Mouse (Mus musculus): ENCODE measurements at regions not wholly inside any gene's neighbourhood (a gene's known extent, or its start where the extent isn't known, plus 50 kb on each side); places are given as distances from the start of the nearest gene placed in this dataset.

DNA sequence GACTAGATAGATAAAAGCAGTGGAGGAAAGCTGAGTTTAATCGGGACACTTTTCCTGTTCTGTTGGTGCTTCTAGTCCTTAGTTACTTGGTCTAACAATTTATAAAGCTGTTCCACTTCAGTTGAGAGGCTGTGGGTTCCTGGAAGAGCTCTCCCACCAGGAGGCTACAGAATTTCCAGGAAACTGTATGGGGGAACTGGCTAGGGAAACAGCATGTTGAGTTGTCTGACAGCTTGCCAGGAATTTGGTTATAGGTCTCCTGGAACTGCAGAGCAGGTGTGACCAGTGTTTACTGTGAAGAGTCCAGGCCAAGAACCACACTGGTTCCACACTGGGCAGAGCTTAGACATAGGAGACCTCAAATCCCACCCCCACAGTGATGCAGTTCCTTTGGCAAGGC lies 65.0 kb upstream of the Pik3cg start:
- H3K9me3 ChIP-seq = peaks cover 17% of the 10 kb centered on the region
- peaks cover 2% of the 10 kb centered on the region for H3K4me1 ChIP-seq
- H3K36me3 ChIP-seq (replicated peaks; ENCODE audit: low read length) = no peaks in the 10 kb centered on the region
- no peak overlapping the region for H3K4me3 ChIP-seq (replicated peaks)
- TF ChIP-seq FLI1 (IDR thresholded peaks at IDR 0.05; ENCODE audit: low read length) (no peak), GATA1 (IDR thresholded peaks at IDR 0.05; ENCODE audit: borderline replicate concordance, low read length) (no peak)
- no peaks in the 10 kb centered on the region for H3K27me3 ChIP-seq (replicated peaks)

DNA sequence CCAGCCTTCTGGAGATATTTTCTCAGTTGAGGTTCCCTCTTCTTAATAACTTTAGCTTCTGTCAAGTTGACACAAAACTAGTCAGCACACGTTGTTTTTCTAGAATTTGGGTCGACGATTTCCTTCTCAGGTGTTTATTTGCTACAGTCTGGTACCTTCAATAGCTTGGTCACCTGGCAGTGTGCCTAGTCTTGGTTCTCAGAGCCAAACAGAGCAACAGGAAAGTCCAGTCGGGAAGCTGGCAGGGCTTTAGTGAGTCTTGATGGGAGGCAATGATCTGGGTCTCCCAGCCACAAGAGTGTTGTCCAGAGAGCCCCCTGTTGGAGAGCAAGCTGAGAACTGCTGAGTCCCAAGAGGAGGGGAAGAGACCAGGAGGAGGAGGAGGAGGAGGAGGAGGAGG lies 71.4 kb upstream of the Pik3cg start:
- peaks cover 8% of the 10 kb centered on the region for H3K27me3 ChIP-seq (replicated peaks)
- TF ChIP-seq FLI1 (IDR thresholded peaks at IDR 0.05; ENCODE audit: low read length) (no peak), GATA1 (IDR thresholded peaks at IDR 0.05; ENCODE audit: borderline replicate concordance, low read length) (no peak)
- H3K9me3 ChIP-seq = no peaks in the 10 kb centered on the region
- H3K36me3 ChIP-seq (replicated peaks; ENCODE audit: low read length) = no peaks in the 10 kb centered on the region
- H3K4me1 ChIP-seq = peaks cover 19% of the 10 kb centered on the region
- no peak overlapping the region for H3K4me3 ChIP-seq (replicated peaks)

GRCm38 (mm10) chr12:32280309-32280708 lies 71.8 kb upstream of the Pik3cg start:
- TF ChIP-seq FLI1 (IDR thresholded peaks at IDR 0.05; ENCODE audit: low read length) (no peak), GATA1 (IDR thresholded peaks at IDR 0.05; ENCODE audit: borderline replicate concordance, low read length) (no peak)
- Histone ChIP-seq H3K27me3 (replicated peaks) (peaks cover 8% of the 10 kb centered on the region), H3K36me3 (replicated peaks; ENCODE audit: low read length) (no peaks in the 10 kb centered on the region)

DNA sequence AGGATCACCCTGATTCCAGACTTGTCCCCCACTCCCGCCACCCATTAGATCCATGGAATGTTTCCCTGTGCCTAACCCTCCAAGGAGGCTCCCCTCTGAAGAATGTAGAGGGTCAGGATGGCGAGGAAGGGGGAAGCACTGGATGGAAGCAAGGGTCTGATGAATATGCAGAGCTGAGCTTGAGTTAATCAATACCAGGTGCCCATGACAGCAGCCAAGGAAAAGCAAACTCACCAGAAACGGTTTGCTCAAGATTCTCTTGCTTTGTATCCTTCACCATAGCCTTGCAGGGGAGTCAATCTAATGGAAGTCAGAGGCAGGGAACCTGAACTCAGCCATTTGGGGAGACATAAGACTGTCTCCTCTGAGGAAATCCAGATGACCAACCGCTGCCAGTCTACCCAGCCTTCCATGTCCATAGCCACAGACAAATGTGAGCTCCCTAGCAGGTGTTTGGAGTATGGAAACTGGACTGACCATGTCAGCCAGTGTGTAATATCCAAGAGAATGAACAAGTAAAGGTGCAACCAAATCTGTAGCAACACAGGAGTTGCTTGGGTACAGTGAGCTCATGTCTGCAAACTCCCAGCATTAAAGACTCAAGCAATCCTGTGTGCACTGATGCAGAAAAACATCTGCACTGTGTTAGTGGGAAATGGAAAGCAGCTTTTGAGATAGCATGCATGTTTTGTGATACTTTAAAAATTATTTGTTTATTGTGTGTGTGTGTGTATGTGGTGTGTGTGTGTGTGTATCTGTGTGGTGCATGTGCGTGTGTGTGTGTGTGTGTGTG lies 74.1 kb upstream of the Pik3cg start:
- no peaks in the 10 kb centered on the region for H3K36me3 ChIP-seq (replicated peaks; ENCODE audit: low read length)
- no peak overlapping the region for H3K4me3 ChIP-seq (replicated peaks)
- peaks cover 8% of the 10 kb centered on the region for H3K27me3 ChIP-seq (replicated peaks)
- H3K9me3 ChIP-seq = no peaks in the 10 kb centered on the region
- H3K4me1 ChIP-seq = peaks cover 41% of the 10 kb centered on the region
- TF ChIP-seq GATA1 (IDR thresholded peaks at IDR 0.05; ENCODE audit: borderline replicate concordance, low read length) (no peak), FLI1 (IDR thresholded peaks at IDR 0.05; ENCODE audit: low read length) (no peak)

More at GRCm38 (mm10) chr12:32280309-32280708, 71.8 kb upstream of the Pik3cg start:
- Histone ChIP-seq H3K9me3 (no peaks in the 10 kb centered on the region), H3K4me1 (peaks cover 23% of the 10 kb centered on the region), H3K4me3 (replicated peaks) (no peak overlapping the region)

- Histone ChIP-seq H3K9me3 (no peaks in the 10 kb centered on the region), H3K36me3 (replicated peaks; ENCODE audit: low read length) (no peaks in the 10 kb centered on the region), H3K27me3 (replicated peaks) (peaks cover 8% of the 10 kb centered on the region), H3K4me3 (replicated peaks) (no peak overlapping the region), H3K4me1 (peaks cover 40% of the 10 kb centered on the region)
- TF ChIP-seq FLI1 (IDR thresholded peaks at IDR 0.05; ENCODE audit: low read length) (no peak), GATA1 (IDR thresholded peaks at IDR 0.05; ENCODE audit: borderline replicate concordance, low read length) (no peak)
Measured at GRCm38 (mm10) chr12:32285039-32285438, 76.6 kb upstream of the Pik3cg start.

- Histone ChIP-seq H3K27me3 (replicated peaks) (peaks cover 6% of the 10 kb centered on the region), H3K36me3 (replicated peaks; ENCODE audit: low read length) (no peaks in the 10 kb centered on the region), H3K4me1 (peaks cover 47% of the 10 kb centered on the region), H3K9me3 (no peaks in the 10 kb centered on the region), H3K4me3 (replicated peaks) (no peak overlapping the region)
- TF ChIP-seq FLI1 (IDR thresholded peaks at IDR 0.05; ENCODE audit: low read length) = no peak
- TF ChIP-seq GATA1 (IDR thresholded peaks at IDR 0.05; ENCODE audit: borderline replicate concordance, low read length) = no peak
Measured at GRCm38 (mm10) chr12:32286652-32287051, 78.2 kb upstream of the Pik3cg start.

DNA sequence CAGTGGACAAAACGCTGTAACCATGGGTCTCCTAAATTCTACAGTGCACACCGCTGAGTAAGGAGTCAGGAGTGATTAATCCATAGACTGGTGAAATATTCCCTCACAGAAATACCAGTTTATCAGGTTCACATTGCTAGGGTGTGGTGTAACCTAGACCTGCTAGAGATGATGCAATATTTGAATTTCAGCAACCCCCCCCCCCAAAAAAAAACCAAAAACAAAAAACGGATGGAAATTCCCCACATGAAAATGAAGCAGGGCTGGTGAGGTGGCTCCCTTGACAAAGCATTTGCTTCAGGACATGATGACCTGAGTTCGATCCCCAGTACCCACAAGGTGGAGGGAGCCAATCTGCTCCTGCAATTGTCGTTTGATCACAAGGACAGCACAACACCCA lies 82.7 kb upstream of the Pik3cg start:
- Histone ChIP-seq H3K4me3 (replicated peaks) (no peak overlapping the region), H3K4me1 (peaks cover 43% of the 10 kb centered on the region), H3K27me3 (replicated peaks) (no peaks in the 10 kb centered on the region), H3K9me3 (no peaks in the 10 kb centered on the region), H3K36me3 (replicated peaks; ENCODE audit: low read length) (no peaks in the 10 kb centered on the region)
- TF ChIP-seq FLI1 (IDR thresholded peaks at IDR 0.05; ENCODE audit: low read length) (no peak), GATA1 (IDR thresholded peaks at IDR 0.05; ENCODE audit: borderline replicate concordance, low read length) (no peak)

DNA sequence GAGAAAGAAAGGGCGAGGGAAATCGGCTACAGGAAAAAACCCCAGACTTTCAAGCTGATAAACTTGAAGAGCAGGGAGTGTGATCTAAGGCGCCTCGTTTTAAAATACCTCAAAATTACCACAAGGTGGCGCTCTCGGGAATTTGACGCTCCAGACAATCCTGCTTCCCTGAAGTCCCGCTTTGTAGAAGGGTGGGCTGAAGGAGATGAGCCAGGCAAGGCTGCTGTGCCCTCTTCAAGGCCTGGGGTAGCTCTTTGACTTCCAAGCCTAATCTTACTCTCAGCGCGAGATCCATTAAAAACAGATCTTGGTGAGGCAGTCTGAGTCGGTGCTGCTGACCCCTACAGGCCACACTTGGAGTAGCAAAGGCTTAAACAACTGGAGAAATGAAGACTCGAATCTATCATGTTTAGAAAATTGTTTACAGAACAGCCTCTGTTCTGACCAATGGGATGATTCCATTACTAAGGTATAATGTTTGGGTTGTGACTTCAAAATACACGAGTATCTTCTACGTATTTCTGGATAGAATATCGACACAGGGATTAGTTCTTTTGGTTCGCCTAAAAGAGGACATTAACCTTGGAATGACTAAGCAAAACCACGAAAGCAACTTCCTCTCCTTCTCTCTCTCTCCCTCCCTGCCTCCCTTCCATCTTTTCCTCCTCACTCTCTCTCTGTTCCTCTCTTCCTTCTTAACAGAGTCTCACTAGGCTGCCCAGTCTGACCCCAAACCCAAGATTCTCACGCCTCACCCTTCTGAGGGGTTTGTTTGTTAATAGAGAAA lies 83.7 kb upstream of the Pik3cg start:
- Histone ChIP-seq H3K36me3 (replicated peaks; ENCODE audit: low read length) (no peaks in the 10 kb centered on the region), H3K4me1 (peaks cover 35% of the 10 kb centered on the region), H3K9me3 (no peaks in the 10 kb centered on the region), H3K4me3 (replicated peaks) (peak overlapping the region; percentile 92), H3K27me3 (replicated peaks) (peaks cover 4% of the 10 kb centered on the region)
- TF ChIP-seq GATA1 (IDR thresholded peaks at IDR 0.05; ENCODE audit: borderline replicate concordance, low read length) (no peak), FLI1 (IDR thresholded peaks at IDR 0.05; ENCODE audit: low read length) (no peak)

DNA sequence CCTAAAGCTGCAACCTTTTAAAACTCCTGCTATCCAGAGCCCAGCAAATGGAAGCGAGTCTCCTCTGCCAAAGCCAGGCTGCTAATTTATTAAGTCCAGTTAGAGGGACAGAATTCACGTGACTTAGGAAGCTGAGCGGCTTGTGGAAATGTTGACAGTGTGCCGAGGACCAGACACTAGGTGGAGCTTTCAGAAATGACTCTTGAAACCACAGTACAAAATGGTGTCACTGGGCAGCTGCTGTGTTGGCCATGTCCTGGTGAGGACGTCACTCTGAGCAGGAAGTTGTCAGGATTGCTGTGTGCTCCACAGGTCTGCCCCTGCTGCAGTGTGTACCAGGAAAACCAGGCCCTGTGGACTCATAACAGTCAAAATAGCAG lies 84.3 kb upstream of the Pik3cg start:
- Histone ChIP-seq H3K9me3 (0 out of 2 replicates have a peak, but pooled peaks cover 4% of the 10 kb centered on the region), H3K36me3 (replicated peaks; ENCODE audit: low read length) (no peaks in the 10 kb centered on the region), H3K27me3 (replicated peaks) (peaks cover 8% of the 10 kb centered on the region), H3K4me1 (peaks cover 33% of the 10 kb centered on the region), H3K4me3 (replicated peaks) (peak overlapping the region; percentile 92)
- TF ChIP-seq GATA1 (IDR thresholded peaks at IDR 0.05; ENCODE audit: borderline replicate concordance, low read length) = no peak
- no peak for TF ChIP-seq FLI1 (IDR thresholded peaks at IDR 0.05; ENCODE audit: low read length)

- Histone ChIP-seq H3K4me1 (peaks cover 17% of the 10 kb centered on the region), H3K27me3 (replicated peaks) (peaks cover 8% of the 10 kb centered on the region), H3K4me3 (replicated peaks) (no peak overlapping the region), H3K36me3 (replicated peaks; ENCODE audit: low read length) (no peaks in the 10 kb centered on the region), H3K9me3 (peaks cover 11% of the 10 kb centered on the region)
- no peak for TF ChIP-seq GATA1 (IDR thresholded peaks at IDR 0.05; ENCODE audit: borderline replicate concordance, low read length)
- TF ChIP-seq FLI1 (IDR thresholded peaks at IDR 0.05; ENCODE audit: low read length) = no peak
Measured at GRCm38 (mm10) chr12:32297431-32297830, 81.1 kb upstream of the Ccdc71l start.
